ENCODE assay signal across 8 mouse cellular contexts in genomic region chr17:43241134-43241533, GRCm38 (mm10). TPM values are rescaled to one million over a fixed set of nuclear protein-coding genes. Genes with fewer than 3 reads are reported as not detected.
A peak's percentile ranks its signal among the peaks of the same experiment; 100 is the strongest.
DNase-seq lines count a peak whose midpoint lies in the region; ATAC-seq lines count a peak whose summit lies in the region.
"Had no signal": no experiment of that assay in that cellular context is flagged by ENCODE, and none has a peak within 500 bp of the region (broad histone marks: within the 10 kb centered on the region; RNA-seq: fewer than 3 reads in every experiment).

No protein-coding gene starts in this region.

- peak; percentile 76 for ATAC-seq in intestine, embryonic 14.5 days (replicated peaks; ENCODE audit: low FRiP score, low TSS enrichment, low read depth)
- ATAC-seq in limb, embryonic 15.5 days (ENCODE audit: insufficient number of reproducible peaks, low FRiP score, low TSS enrichment, low read depth): peak; percentile 44; the same call in 1 of the 2 replicates
- no peak for ATAC-seq in activated CD4-positive, CD25-positive, alpha-beta regulatory T cell, adult 4 months

- DNase-seq in urinary bladder, postnatal 4 days (ENCODE audit: low spot score in 2 of 2): peak; percentile 58 to 65
- no peak for DNase-seq in urinary bladder, postnatal 25 days (ENCODE audit: low spot score)
- peak; percentile 46 to 71 for DNase-seq in gastrocnemius, adult 8-10 months (ENCODE audit: low spot score in 2 of 2)
- peak; percentile 83 for DNase-seq in intestine, embryonic 14.5 days (ENCODE audit: low spot score)
- peak; percentile 28 for DNase-seq in right cerebral cortex, adult 18-20 months

- WGBS in intestine, embryonic 14.5 days: 23% methylated on average over 10 of the region's 10 CpGs
- 26% methylated on average over 10 of the region's 10 CpGs for WGBS in limb, embryonic 15.5 days

- H3K9me3 ChIP-seq in intestine, embryonic 14.5 days (ENCODE audit: control insufficient read depth, low read length): no peaks in the 10 kb centered on the region
- H3K9me3 ChIP-seq in limb, embryonic 15.5 days: no peaks in the 10 kb centered on the region

- no peak overlapping the region; the same call in 1 of the 2 replicates for H3K27ac ChIP-seq in intestine, embryonic 14.5 days (ENCODE audit: low read depth)
- no peak overlapping the region for H3K27ac ChIP-seq in limb, embryonic 15.5 days

- no peak overlapping the region for H3K4me2 ChIP-seq in intestine, embryonic 14.5 days (ENCODE audit: low read length)
- H3K4me2 ChIP-seq in limb, embryonic 15.5 days: no peak overlapping the region

- peaks cover 16% of the 10 kb centered on the region for H3K4me1 ChIP-seq in intestine, embryonic 14.5 days (replicated peaks; ENCODE audit: control insufficient read depth, insufficient read depth, low read length)
- peaks cover 5% of the 10 kb centered on the region; the same call in 1 of the 2 replicates for H3K4me1 ChIP-seq in limb, embryonic 15.5 days

- H3K4me3 ChIP-seq in intestine, embryonic 14.5 days (ENCODE audit: low read depth, low read length): no peak overlapping the region
- no peak overlapping the region for H3K4me3 ChIP-seq in limb, embryonic 15.5 days

- no peaks in the 10 kb centered on the region for H3K36me3 ChIP-seq in intestine, embryonic 14.5 days (ENCODE audit: control insufficient read depth, insufficient read depth, low read length)
- no peaks in the 10 kb centered on the region for H3K36me3 ChIP-seq in limb, embryonic 15.5 days

- H3K9ac ChIP-seq in intestine, embryonic 14.5 days (ENCODE audit: low read length): no peak overlapping the region
- H3K9ac ChIP-seq in limb, embryonic 15.5 days: no peak overlapping the region

- H3K27me3 ChIP-seq in intestine, embryonic 14.5 days (replicated peaks; ENCODE audit: control insufficient read depth, insufficient read depth, low read length): no peaks in the 10 kb centered on the region
- no peaks in the 10 kb centered on the region for H3K27me3 ChIP-seq in limb, embryonic 15.5 days

RNA-seq across cellular contexts. Expression of gene Adgrf1, which starts 29.0 kb away (rescaled TPM):
- total RNA-seq in gastrocnemius, adult 8-10 months (2022): not detected
- 0.14 TPM in 1 of 2 replicates, not detected in the other for polyA plus RNA-seq in intestine, embryonic 14.5 days (2014; fragmentation: Nextera tagmentation; extraction: Ambion mirVana)
- 0.07 TPM in 1 of 2 replicates, not detected in the other for polyA plus RNA-seq in limb, embryonic 15.5 days (2015; fragmentation: Nextera tagmentation; extraction: Ambion mirVana)
- not detected for polyA plus RNA-seq in activated CD4-positive, CD25-positive, alpha-beta regulatory T cell, adult 4 months (2017; shearing (Covaris generic))
- total RNA-seq: left cerebral cortex, adult 18-20 months had no signal
